Mouse (Mus musculus) MEL (cell line): ENCODE measurements around the gene Nelfb. TPM values are rescaled to one million over a fixed set of nuclear protein-coding genes. Genes with fewer than 3 reads are reported as not detected.

Source experiments
- DNase-seq: peaks from one replicate; pipeline ENCODE4 v3.0.0; 2011; ENCODE audit warnings: low read depth, low spot score
- H3K27ac ChIP-seq: 2 replicates; pipeline ENCODE4 v1.5.1; 2012; ENCODE audit warnings: low read depth, mild to moderate bottlenecking, control low read depth, low read length, moderate library complexity; ENCODE audit not compliant: control insufficient read depth
- H3K27me3 ChIP-seq, 2 experiments: fragments of 150-350 bp in 1 of 2; sonication (generic) in 1 of 2; 2 replicates each; pipeline ENCODE4 v1.6.1; 2012; ENCODE audit warnings: low read length in 2 of 2, mild to moderate bottlenecking in 2 of 2, improper control_type of control experiment in 1 of 2, moderate library complexity in 1 of 2; ENCODE audit not compliant: insufficient read depth in 2 of 2, control insufficient read depth in 1 of 2
- H3K36me3 ChIP-seq, 2 experiments: 2 replicates each; pipeline ENCODE4 v1.6.1; 2012 to 2014; ENCODE audit warnings: low read length in 2 of 2, improper control_type of control experiment in 1 of 2, inconsistent platforms in 1 of 2, mild to moderate bottlenecking in 1 of 2; ENCODE audit not compliant: insufficient read depth in 2 of 2, control insufficient read depth in 1 of 2
- H3K4me1 ChIP-seq, 2 experiments: fragments of 150-350 bp in 1 of 2; sonication (generic) in 1 of 2; 2 replicates each; pipeline ENCODE4 v1.6.1; 2012; ENCODE audit warnings: low read length in 2 of 2, improper control_type of control experiment in 1 of 2, mild to moderate bottlenecking in 1 of 2; ENCODE audit not compliant: insufficient read depth in 2 of 2, control insufficient read depth in 1 of 2
- H3K4me3 ChIP-seq, 2 experiments: fragments of 150-350 bp in 1 of 2; sonication (generic) in 1 of 2; 2 replicates each; pipeline ENCODE4 v1.5.1; 2012; ENCODE audit warnings: low read depth in 2 of 2, low read length in 2 of 2, mild to moderate bottlenecking in 2 of 2, moderate library complexity in 2 of 2, control low read depth in 1 of 2, improper control_type of control experiment in 1 of 2; ENCODE audit not compliant: control insufficient read depth in 1 of 2, insufficient read depth in 1 of 2
- H3K79me2 ChIP-seq: 2 replicates; pipeline ENCODE4 v1.6.1; 2012; ENCODE audit warnings: mild to moderate bottlenecking, low read length, moderate library complexity; ENCODE audit not compliant: control insufficient read depth, poor library complexity, insufficient read depth
- H3K9ac ChIP-seq: 2 replicates; pipeline ENCODE4 v1.6.1; 2012; ENCODE audit warnings: low read depth, mild to moderate bottlenecking, control low read depth, low read length, moderate library complexity; ENCODE audit not compliant: control insufficient read depth, poor library complexity, severe bottlenecking
- H3K9me3 ChIP-seq: fragments of 150-350 bp; sonication (generic); replicated peaks from 2 replicates; pipeline ENCODE4 v1.6.1; 2012; ENCODE audit warnings: mild to moderate bottlenecking, low read length, improper control_type of control experiment, moderate library complexity; ENCODE audit not compliant: insufficient read depth
- CHD1 ChIP-seq: IDR thresholded peaks from 2 replicates; pipeline ENCODE4 v1.6.1; 2012; ENCODE audit warnings: low read depth, mild to moderate bottlenecking, inconsistent platforms, low read length, improper control_type of control experiment
- CHD2 ChIP-seq: IDR thresholded peaks from 2 replicates; pipeline ENCODE4 v1.6.1; 2011; ENCODE audit warnings: low read length, improper control_type of control experiment
- CTCF ChIP-seq, 3 experiments: IDR thresholded peaks in 2 of 3; conservative IDR thresholded peaks in 1 of 3; 2 replicates each; pipeline ENCODE4 v1.5.1; 2011 to 2012; ENCODE audit warnings: low read length in 3 of 3, low read depth in 2 of 3, mild to moderate bottlenecking in 2 of 3, improper control_type of control experiment in 1 of 3, inconsistent platforms in 1 of 3, mixed read lengths in 1 of 3, moderate library complexity in 1 of 3; ENCODE audit not compliant: control insufficient read depth in 1 of 3, insufficient read depth in 1 of 3, poor library complexity in 1 of 3, severe bottlenecking in 1 of 3
- EP300 ChIP-seq, 2 experiments: IDR thresholded peaks; 2 replicates each; pipeline ENCODE4 v1.6.1; 2011; ENCODE audit warnings: improper control_type of control experiment in 2 of 2, low read length in 2 of 2, low read depth in 1 of 2, mild to moderate bottlenecking in 1 of 2
- GABPA ChIP-seq: IDR thresholded peaks from 2 replicates; pipeline ENCODE4 v1.6.1; 2012; ENCODE audit warnings: low read depth, mild to moderate bottlenecking, inconsistent platforms, low read length, improper control_type of control experiment, moderate library complexity
- JUND ChIP-seq: IDR thresholded peaks from 2 replicates; pipeline ENCODE4 v1.6.1; 2011; ENCODE audit warnings: low read depth, mild to moderate bottlenecking, improper control_type of control experiment, low read length
- KAT2A ChIP-seq: conservative IDR thresholded peaks from 2 replicates; pipeline ENCODE4 v1.6.1; 2012; ENCODE audit warnings: low read depth, low read length, improper control_type of control experiment, inconsistent platforms
- MAFK ChIP-seq: IDR thresholded peaks from 2 replicates; pipeline ENCODE4 v1.6.1; 2011; ENCODE audit warnings: low read depth, mild to moderate bottlenecking, low read length, improper control_type of control experiment, borderline replicate concordance
- MAZ ChIP-seq: IDR thresholded peaks from 2 replicates; pipeline ENCODE4 v1.6.1; 2012; ENCODE audit warnings: low read depth, mild to moderate bottlenecking, inconsistent platforms, low read length, improper control_type of control experiment
- MEF2A ChIP-seq: IDR thresholded peaks from 2 replicates; pipeline ENCODE4 v1.6.1; 2014; ENCODE audit warnings: low read depth, mild to moderate bottlenecking, inconsistent platforms, low read length, improper control_type of control experiment; ENCODE audit not compliant: poor library complexity, insufficient replicate concordance, severe bottlenecking; ENCODE audit errors: extremely low read depth
- MXI1 ChIP-seq: IDR thresholded peaks from 2 replicates; pipeline ENCODE4 v1.6.1; 2011; ENCODE audit warnings: mild to moderate bottlenecking, low read depth, low read length, improper control_type of control experiment
- MYB ChIP-seq: IDR thresholded peaks from 2 replicates; pipeline ENCODE4 v1.6.1; 2011; ENCODE audit warnings: mild to moderate bottlenecking, low read depth, low read length, improper control_type of control experiment
- MYC ChIP-seq: IDR thresholded peaks from 2 replicates; pipeline ENCODE4 v1.6.1; 2011; ENCODE audit warnings: low read depth, mild to moderate bottlenecking, low read length, improper control_type of control experiment, moderate library complexity
- NELFE ChIP-seq: IDR thresholded peaks from 2 replicates; pipeline ENCODE4 v1.6.1; 2011; ENCODE audit warnings: low read depth, low read length, improper control_type of control experiment
- POLR2AphosphoS5 ChIP-seq: IDR thresholded peaks from 2 replicates; pipeline ENCODE4 v1.6.1; 2012; ENCODE audit warnings: low read depth, borderline replicate concordance, mild to moderate bottlenecking, inconsistent platforms, low read length, moderate library complexity, mixed read lengths
- RCOR1 ChIP-seq: IDR thresholded peaks from 2 replicates; pipeline ENCODE4 v1.6.1; 2012; ENCODE audit warnings: low read depth, mild to moderate bottlenecking, inconsistent platforms, low read length, improper control_type of control experiment
- TBP ChIP-seq: IDR thresholded peaks from 2 replicates; pipeline ENCODE4 v1.8.0; 2011; ENCODE audit warnings: low read depth, low read length, improper control_type of control experiment
- TCF12 ChIP-seq: IDR thresholded peaks from 2 replicates; pipeline ENCODE4 v1.6.1; 2014; ENCODE audit warnings: low read depth, mild to moderate bottlenecking, inconsistent platforms, low read length, improper control_type of control experiment, moderate library complexity
- UBTF ChIP-seq: IDR thresholded peaks from 2 replicates; pipeline ENCODE4 v1.6.1; 2012; ENCODE audit warnings: low read depth, mild to moderate bottlenecking, inconsistent platforms, low read length, improper control_type of control experiment, moderate library complexity, borderline replicate concordance; ENCODE audit not compliant: insufficient read depth
- USF2 ChIP-seq, 2 experiments: IDR thresholded peaks; 2 replicates each; pipeline ENCODE4 v1.6.1; 2011 to 2012; ENCODE audit warnings: improper control_type of control experiment in 2 of 2, low read length in 2 of 2, borderline replicate concordance in 1 of 2, inconsistent platforms in 1 of 2, low read depth in 1 of 2, mild to moderate bottlenecking in 1 of 2; ENCODE audit not compliant: insufficient read depth in 1 of 2
- ZKSCAN1 ChIP-seq: IDR thresholded peaks from 2 replicates; pipeline ENCODE4 v1.6.1; 2012; ENCODE audit warnings: low read depth, mild to moderate bottlenecking, inconsistent platforms, low read length, improper control_type of control experiment, moderate library complexity
- ZMIZ1 ChIP-seq: IDR thresholded peaks from 2 replicates; pipeline ENCODE4 v1.6.1; 2012; ENCODE audit warnings: low read depth, mild to moderate bottlenecking, inconsistent platforms, low read length, improper control_type of control experiment, moderate library complexity
- ZNF384 ChIP-seq: IDR thresholded peaks from 2 replicates; pipeline ENCODE4 v1.6.1; 2012; ENCODE audit warnings: low read depth, mild to moderate bottlenecking, inconsistent platforms, low read length, improper control_type of control experiment
- polyA plus RNA-seq, 2 experiments: library from polyadenylated mRNA; stranded (reverse) in 1 of 2; unstranded in 1 of 2; fragments of >175 nt in 1 of 2; fragments of >200 nt in 1 of 2; gene quantifications; 2 replicates each; pipeline versions ENCODE4 v1.2.1 to v1.2.4; 2012; ENCODE audit warnings: low replicate concordance in 2 of 2, low read depth in 1 of 2; ENCODE audit not compliant: insufficient read length in 2 of 2, insufficient read depth in 1 of 2, missing spikeins in 1 of 2
- total RNA-seq: library from RNA; depleted of rRNA; stranded (reverse); fragments of 300-350 nt; gene quantifications from 2 replicates; pipeline ENCODE4 v1.2.3, GENCODE M21; 2012

Nelfb gene
- total and polyA plus RNA-seq, 3 experiments: 62.9 to 83.5 TPM; not detected in 1

GRCm38 (mm10) chr2:25173821-25174220 lies 37.5 kb downstream of the Nelfb start:
- H3K9ac ChIP-seq: no peak overlapping the region
- peaks cover 0 to 18% of the 10 kb centered on the region in 2 experiments; a peak in 2 of 4 replicates for H3K36me3 ChIP-seq
- TF ChIP-seq MYC (no peak), ZMIZ1 (no peak), MEF2A (no peak), NELFE (no peak), TBP (no peak), MXI1 (no peak), MYB (no peak), CHD2 (no peak), MAFK (no peak), JUND (no peak), USF2 (IDR thresholded peaks at IDR 0.05; ENCODE audit: borderline replicate concordance in 1 of 2, insufficient read depth in 1 of 2, low read depth in 1 of 2, low read length in 2 of 2) (no peak)
- H3K4me3 ChIP-seq: no peak overlapping the region
- H3K27ac ChIP-seq: no peak overlapping the region
- no peaks in the 10 kb centered on the region for H3K9me3 ChIP-seq
- peaks cover 6 to 33% of the 10 kb centered on the region in 2 experiments for H3K4me1 ChIP-seq
- no peak for DNase-seq
- H3K79me2 ChIP-seq: no peaks in the 10 kb centered on the region
- H3K27me3 ChIP-seq: no peaks in the 10 kb centered on the region

GRCm38 (mm10) chr2:25172629-25173028 lies 38.7 kb downstream of the Nelfb start:
- Histone ChIP-seq H3K27me3 (no peaks in the 10 kb centered on the region), H3K79me2 (no peaks in the 10 kb centered on the region; the same call in 1 of the 2 replicates), H3K4me3 (no peak overlapping the region), H3K36me3 (peaks cover 0 to 21% of the 10 kb centered on the region in 2 experiments; a peak in 2 of 4 replicates), H3K9ac (no peak overlapping the region), H3K9me3 (no peaks in the 10 kb centered on the region), H3K4me1 (peaks cover 8 to 35% of the 10 kb centered on the region in 2 experiments), H3K27ac (no peak overlapping the region)
- TF ChIP-seq CHD2: no peak
- no peak for TF ChIP-seq POLR2AphosphoS5
- TF ChIP-seq UBTF: no peak
- TF ChIP-seq MYC: no peak
- TF ChIP-seq KAT2A: no peak
- TF ChIP-seq GABPA: no peak
- no peak for TF ChIP-seq ZKSCAN1
- no peak for TF ChIP-seq CTCF (IDR thresholded peaks at IDR 0.05 in 2 of 3, conservative IDR thresholded peaks at IDR 0.05 in 1 of 3; ENCODE audit: control insufficient read depth in 1 of 3, insufficient read depth in 1 of 3, low read depth in 2 of 3, low read length in 3 of 3, poor library complexity in 1 of 3, severe bottlenecking in 1 of 3)
- no peak for TF ChIP-seq ZNF384
- TF ChIP-seq RCOR1: no peak
- TF ChIP-seq CHD1: no peak
- TF ChIP-seq JUND: no peak
- TF ChIP-seq TCF12: no peak
- TF ChIP-seq MYB: no peak
- TF ChIP-seq USF2 (IDR thresholded peaks at IDR 0.05; ENCODE audit: borderline replicate concordance in 1 of 2, insufficient read depth in 1 of 2, low read depth in 1 of 2, low read length in 2 of 2): no peak
- no peak for TF ChIP-seq MXI1
- TF ChIP-seq EP300 (IDR thresholded peaks at IDR 0.05; ENCODE audit: low read depth in 1 of 2, low read length in 2 of 2): no peak
- TF ChIP-seq MAZ: no peak
- TF ChIP-seq MEF2A: no peak
- no peak for DNase-seq
